Mouse (Mus musculus) erythroblast, embryonic 14.5 days (primary cell): Measurements from ENCODE around the gene Bcam.

Experiments used
- GATA1 ChIP-seq: IDR thresholded peaks from 2 replicates; pipeline ENCODE4 v1.6.1; 2012; ENCODE audit warnings: low read length, inconsistent platforms, mixed read lengths
- TAL1 ChIP-seq: IDR thresholded peaks from 3 replicates; pipeline ENCODE4 v1.6.1; 2012; ENCODE audit warnings: low read length, inconsistent platforms, mixed read lengths

- TF ChIP-seq TAL1 (no peak), GATA1 (no peak)
These were observed 36.6 kb downstream of the Bcam start for GRCm38 (mm10) chr7:19734178-19734666.
